In genomic region chr3:66019171-66019570, GRCm38 (mm10) we compare ENCODE assay signal across 26 mouse cellular contexts.
DNase-seq lines count a peak whose midpoint lies in the region; ATAC-seq lines count a peak whose summit lies in the region.
"Had no signal": no experiment of that assay in that cellular context is flagged by ENCODE, and none has a peak within 500 bp of the region (broad histone marks: within the 10 kb centered on the region; RNA-seq: fewer than 3 reads in every experiment).

No protein-coding gene starts in this region.

- no peaks in the 10 kb centered on the region for H3K4me1 ChIP-seq in intestine, embryonic 15.5 days (replicated peaks)
- H3K4me1 ChIP-seq: embryonic facial prominence, embryonic 12.5 days; embryonic facial prominence, embryonic 15.5 days; forebrain, embryonic 10.5 days; forebrain, embryonic 12.5 days had no signal

- H3K27ac ChIP-seq in intestine, embryonic 15.5 days = no peak overlapping the region
- H3K27ac ChIP-seq: embryonic facial prominence, embryonic 12.5 days; embryonic facial prominence, embryonic 15.5 days; forebrain, embryonic 10.5 days; forebrain, embryonic 12.5 days had no signal

- no peak overlapping the region for H3K4me2 ChIP-seq in intestine, embryonic 15.5 days (replicated peaks)
- H3K4me2 ChIP-seq: embryonic facial prominence, embryonic 12.5 days; embryonic facial prominence, embryonic 15.5 days; forebrain, embryonic 12.5 days had no signal

- no peak overlapping the region for H3K4me3 ChIP-seq in intestine, embryonic 15.5 days (replicated peaks)
- H3K4me3 ChIP-seq: embryonic facial prominence, embryonic 12.5 days; embryonic facial prominence, embryonic 15.5 days; erythroblast, embryonic 14.5 days; forebrain, embryonic 10.5 days; forebrain, embryonic 12.5 days had no signal

- intact Hi-C loops in heart, postnatal 25 days (cut with DNase I) = no loop called here

- ATAC-seq in intestine, embryonic 15.5 days = no peak
- ATAC-seq: CD4-positive, CD25-positive, alpha-beta regulatory T cell, adult 4 months; forebrain, embryonic 14.5 days; forebrain, embryonic 16.5 days had no signal

- DNase-seq in heart, adult 11 months = peak; percentile 12
- DNase-seq in heart, postnatal 25 days (ENCODE audit: low spot score) = no peak
- peak; percentile 53 for DNase-seq in 3T3-L1 (ENCODE audit: low read depth, low spot score)
- DNase-seq in NIH3T3 (ENCODE audit: low read depth) = peak; percentile 69
- DNase-seq: adrenal gland, adult 2 months; adrenal gland, postnatal 10 days; adrenal gland, postnatal 25 days; B cell, adult 2 months; cerebellum, adult 11 months; cerebellum, adult 18-20 months; cerebellum, adult 8-10 months; cerebellum, adult 9-11 months; cerebellum, postnatal 14 days; cerebellum, postnatal 36 days; embryo, embryonic 11 days had no signal

- no peak overlapping the region for H3K9ac ChIP-seq in intestine, embryonic 15.5 days
- H3K9ac ChIP-seq: embryonic facial prominence, embryonic 12.5 days; embryonic facial prominence, embryonic 15.5 days; forebrain, embryonic 12.5 days had no signal

- no peaks in the 10 kb centered on the region for H3K27me3 ChIP-seq in intestine, embryonic 15.5 days (replicated peaks)
- H3K27me3 ChIP-seq: CH12.LX; embryonic facial prominence, embryonic 12.5 days; embryonic facial prominence, embryonic 15.5 days; forebrain, embryonic 12.5 days had no signal

- WGBS in intestine, embryonic 15.5 days = 94% methylated on average over 5 of the region's 5 CpGs

- no peaks in the 10 kb centered on the region for H3K9me3 ChIP-seq in intestine, embryonic 15.5 days
- H3K9me3 ChIP-seq: embryonic facial prominence, embryonic 12.5 days; embryonic facial prominence, embryonic 15.5 days; forebrain, embryonic 10.5 days; forebrain, embryonic 12.5 days; G1E had no signal

- H3K36me3 ChIP-seq in intestine, embryonic 15.5 days = no peaks in the 10 kb centered on the region
- H3K36me3 ChIP-seq: embryonic facial prominence, embryonic 12.5 days; embryonic facial prominence, embryonic 15.5 days; forebrain, embryonic 10.5 days; forebrain, embryonic 12.5 days; G1E had no signal
